Mouse (Mus musculus): ENCODE results near the gene Il34.
"Not testable (repeated sequence)": the region's sequence is repeated elsewhere in the genome, so short reads cannot be mapped to it uniquely, and the experiment has no call there.

Gene Il34

DNA sequence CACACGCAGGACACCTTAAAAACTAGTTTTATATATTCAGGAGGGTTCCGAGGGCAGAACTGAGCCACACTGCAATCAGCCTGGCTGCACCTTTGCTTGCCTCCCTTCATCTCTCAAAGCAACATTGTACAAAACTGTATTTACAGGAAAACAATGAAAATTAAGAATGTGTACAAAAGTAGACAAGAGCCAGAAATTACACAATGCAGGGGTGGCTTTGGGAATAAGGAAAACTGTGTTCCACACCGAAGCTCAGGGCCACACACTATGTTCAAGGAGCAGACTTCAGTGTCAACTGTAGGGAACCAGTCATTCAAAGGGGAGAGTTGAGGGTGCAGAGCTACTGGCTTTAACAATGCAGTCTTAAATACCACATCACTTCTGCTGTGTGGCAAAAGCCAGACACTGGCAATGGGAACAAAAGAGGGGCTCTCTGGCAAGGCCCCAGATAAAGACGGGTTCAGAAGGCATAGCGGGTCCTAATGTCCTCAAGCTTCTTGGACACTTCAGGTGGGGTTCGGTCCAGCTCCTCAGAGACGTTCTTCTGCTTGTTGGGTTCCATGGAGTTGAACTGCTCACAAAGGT lies 4.8 kb upstream of the Il34 start:
- no peak for DNase-seq (ENCODE audit: low spot score)

- DNase-seq (ENCODE audit: low spot score): no peak
Observed at GRCm38 (mm10) chr8:110809831-110810230, 4.1 kb upstream of the Il34 start.

- DNase-seq (ENCODE audit: low spot score): no peak
Observed at GRCm38 (mm10) chr8:110808495-110809472, 3.1 kb upstream of the Il34 start.

DNA sequence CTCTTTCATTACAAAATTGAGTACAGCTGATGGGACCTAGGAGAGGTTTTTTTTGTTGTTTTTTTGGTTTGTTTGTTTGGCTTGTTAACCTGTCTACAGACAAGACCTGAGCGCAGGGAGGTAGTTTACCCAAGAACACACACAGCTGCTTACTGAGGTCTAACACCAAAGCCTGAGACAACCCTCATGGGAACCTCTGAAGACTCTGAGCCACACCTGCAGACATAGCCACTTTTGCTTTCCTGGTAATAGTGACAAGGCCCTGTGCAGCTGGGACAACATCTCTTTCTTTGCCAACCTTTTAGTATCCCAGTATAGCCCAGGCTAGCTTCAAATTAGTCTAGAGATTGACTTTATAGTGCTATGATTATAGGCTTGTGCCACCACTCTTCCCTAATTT lies 422 bp upstream of the Il34 start:
- DNase-seq (ENCODE audit: low spot score): no peak

DNA sequence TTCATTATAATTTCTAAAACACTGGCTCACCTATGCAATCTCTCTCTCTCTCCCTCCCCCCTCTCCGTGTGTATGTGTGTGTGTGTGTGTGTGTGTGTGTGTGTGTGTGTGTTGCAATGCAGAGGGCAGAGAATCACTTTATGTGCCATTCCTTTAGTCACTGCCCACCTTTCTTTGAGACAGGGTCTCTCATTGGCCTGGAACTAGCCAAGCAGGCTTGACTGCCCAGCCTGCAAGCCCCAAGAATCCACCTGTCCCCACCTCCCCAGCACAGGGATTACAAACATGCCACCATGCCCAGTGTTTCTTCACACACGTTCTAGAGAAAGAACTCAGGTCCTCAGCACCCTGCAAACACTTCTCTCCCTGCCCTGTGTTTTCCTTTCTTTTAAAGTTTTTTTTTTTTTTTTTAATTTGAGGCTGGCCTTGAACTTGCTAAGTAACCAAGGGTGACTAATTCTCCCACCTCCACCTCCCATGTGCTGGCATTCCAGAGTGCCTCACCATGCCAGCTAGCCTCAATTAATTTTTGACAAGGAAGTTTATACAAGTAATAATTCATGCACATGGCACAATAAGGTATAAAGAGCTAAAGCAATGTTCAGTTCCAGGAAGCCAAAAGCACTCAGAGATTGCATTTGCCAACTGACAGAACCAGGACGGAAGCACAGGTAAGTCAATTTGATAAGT lies 754 bp downstream of the Il34 start:
- DNase-seq (ENCODE audit: low spot score): no peak

DNA sequence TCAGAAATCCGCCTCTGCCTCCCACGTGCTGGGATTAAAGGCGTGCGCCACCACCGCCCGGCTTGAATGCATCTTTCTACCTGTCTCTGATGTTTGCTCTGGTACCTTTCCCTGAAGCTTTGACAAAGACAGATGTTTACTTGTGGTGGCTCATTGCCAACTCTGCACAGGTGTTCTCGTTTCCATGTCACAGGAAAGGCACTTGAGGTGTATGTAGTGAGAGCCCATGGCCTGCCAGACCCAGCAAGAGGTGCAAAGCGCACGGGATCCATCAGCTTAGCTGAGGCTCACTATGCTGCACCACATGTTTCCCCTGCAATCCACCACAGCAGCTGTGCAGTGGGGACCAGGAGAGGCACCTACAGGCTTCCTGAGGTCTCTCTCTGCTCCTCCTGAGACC lies 1.9 kb downstream of the Il34 start:
- DNase-seq (ENCODE audit: low spot score): no peak

- no peak for DNase-seq (ENCODE audit: low spot score)
Observed at GRCm38 (mm10) chr8:110802988-110803387, 2.7 kb downstream of the Il34 start.

- DNase-seq (ENCODE audit: low spot score): no peak
Observed at GRCm38 (mm10) chr8:110797086-110797485, 8.6 kb downstream of the Il34 start.

DNA sequence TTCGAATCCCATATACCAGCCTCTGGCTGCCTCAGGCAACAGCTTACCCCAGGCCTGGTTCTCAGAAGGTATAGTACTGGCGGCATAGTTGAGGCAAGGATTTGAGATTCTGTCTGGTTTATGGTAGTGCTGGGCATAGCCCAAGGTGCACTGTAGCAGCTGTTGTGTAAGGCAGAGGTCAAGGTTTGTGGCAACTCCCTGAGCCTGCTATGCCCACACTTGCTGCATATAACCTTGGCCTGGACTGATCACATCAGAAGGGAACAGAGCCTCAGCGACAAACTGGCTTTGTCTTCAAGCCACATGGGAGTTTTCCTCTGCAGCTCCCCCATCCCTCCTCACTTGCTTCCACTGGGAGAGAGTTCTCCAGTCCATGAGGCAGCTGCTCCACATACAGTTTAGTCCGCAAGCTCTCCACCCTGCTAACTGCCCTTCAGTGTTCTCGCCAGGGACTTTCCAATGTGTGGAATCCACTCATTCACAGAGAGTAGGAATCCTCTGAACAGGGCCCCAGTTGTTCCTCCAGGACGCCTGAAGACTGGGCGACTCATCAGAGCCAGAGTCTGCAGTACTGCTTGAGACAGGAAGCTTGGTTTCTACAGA lies 11.3 kb downstream of the Il34 start:
- DNase-seq (ENCODE audit: low spot score): no peak

- no peak for DNase-seq (ENCODE audit: low spot score)
Observed at GRCm38 (mm10) chr8:110793936-110794335, 11.8 kb downstream of the Il34 start.

DNA sequence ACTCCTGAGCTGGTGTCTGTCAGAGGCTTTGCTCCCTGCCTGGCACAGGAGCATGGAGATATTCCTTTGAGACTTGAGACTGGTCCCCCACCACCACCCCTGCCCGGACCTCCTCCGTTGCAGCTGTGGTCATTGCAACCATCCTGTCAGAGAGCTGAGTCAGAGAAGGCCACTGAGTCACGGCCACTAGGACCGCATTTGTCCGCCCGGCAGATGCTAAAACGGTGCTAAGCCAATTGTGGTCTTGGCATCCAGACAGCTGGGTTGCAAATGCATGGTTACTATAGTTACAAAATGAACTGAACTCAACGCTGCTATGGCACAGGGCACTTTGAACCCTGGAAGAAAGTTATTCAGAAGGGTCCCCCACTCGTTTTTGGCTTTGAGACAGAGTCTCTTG lies 12.2 kb downstream of the Il34 start:
- DNase-seq (ENCODE audit: low spot score): no peak

- no peak for DNase-seq (ENCODE audit: low spot score)
Observed at GRCm38 (mm10) chr8:110792574-110793200, 13.0 kb downstream of the Il34 start.

- DNase-seq (ENCODE audit: low spot score): no peak
Observed at GRCm38 (mm10) chr8:110791164-110791563, 14.6 kb downstream of the Il34 start.

GRCm38 (mm10) chr8:110790270-110790669 lies 15.5 kb downstream of the Il34 start:
- DNase-seq (ENCODE audit: low spot score): no peak

DNA sequence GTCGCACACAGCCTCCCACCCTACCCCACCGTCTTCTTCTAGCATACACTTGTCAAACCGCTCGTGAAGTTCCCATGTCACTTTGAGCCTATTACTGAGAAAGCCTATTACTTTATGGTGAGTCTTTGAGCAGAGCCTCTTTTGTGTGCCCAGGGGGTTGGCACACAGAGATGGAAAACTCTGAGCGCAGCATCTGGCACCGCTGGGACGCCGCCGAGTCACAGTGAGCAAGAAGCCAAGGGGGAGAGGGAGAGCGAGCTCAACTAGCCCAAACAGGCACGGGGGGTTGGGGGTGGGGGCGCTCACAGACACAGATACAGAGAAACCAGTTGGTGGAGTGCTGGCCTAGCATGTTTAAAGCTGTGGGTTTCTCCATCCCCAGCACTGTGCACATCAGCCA lies 16.2 kb downstream of the Il34 start:
- no peak for DNase-seq (ENCODE audit: low spot score)

DNA sequence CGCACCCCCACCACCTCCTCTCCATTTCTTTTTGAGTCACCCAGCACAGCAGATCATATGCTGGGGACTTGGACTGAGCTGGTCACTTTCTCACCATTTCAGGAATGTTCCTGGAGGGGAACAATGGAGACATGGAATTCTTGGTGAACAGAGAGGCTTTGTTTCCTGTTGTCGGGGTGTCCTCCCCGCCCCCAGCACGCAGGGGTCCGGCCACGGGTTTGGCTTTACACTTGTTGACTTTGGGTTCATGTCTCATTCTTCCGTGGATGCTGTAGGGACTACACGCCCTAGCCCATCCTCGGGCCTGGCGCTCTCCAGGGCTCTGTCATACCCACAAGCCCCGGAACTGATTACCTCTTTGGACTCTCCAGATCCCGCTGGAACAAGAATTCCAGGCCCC lies 16.7 kb downstream of the Il34 start:
- no peak for DNase-seq (ENCODE audit: low spot score)

DNA sequence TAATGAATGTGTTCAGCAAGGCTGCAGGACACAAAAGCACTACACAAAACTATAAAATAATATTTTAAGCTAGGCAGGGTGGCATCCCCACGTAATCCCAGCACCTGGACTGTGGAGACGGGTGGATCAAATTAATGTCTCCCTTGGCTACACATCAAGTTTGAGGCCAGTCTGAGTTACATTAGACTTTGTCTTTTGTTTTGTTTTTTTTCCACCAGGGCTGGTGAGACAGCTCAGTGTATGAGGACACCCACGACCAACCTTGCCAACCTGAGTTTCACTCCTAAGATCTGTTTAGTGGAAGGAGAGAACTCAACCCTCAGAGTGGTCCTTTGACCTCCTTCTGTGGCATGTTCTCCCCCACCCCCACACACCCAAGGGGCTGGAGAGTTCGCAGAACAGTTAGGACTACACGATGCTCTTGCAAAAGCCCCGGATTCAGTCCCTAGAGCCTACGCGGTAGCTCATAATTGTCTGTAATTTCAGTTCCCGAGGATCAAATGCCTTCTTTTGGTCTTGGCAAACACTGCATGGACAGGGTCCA lies 18.2 kb downstream of the Il34 start:
- DNase-seq (ENCODE audit: low spot score): no peak

- DNase-seq (ENCODE audit: low spot score): no peak
Observed at GRCm38 (mm10) chr8:110786934-110787333, 18.8 kb downstream of the Il34 start.

- DNase-seq (ENCODE audit: low spot score): not testable (repeated sequence)
Observed at GRCm38 (mm10) chr8:110786501-110786900, 19.2 kb downstream of the Il34 start.

DNA sequence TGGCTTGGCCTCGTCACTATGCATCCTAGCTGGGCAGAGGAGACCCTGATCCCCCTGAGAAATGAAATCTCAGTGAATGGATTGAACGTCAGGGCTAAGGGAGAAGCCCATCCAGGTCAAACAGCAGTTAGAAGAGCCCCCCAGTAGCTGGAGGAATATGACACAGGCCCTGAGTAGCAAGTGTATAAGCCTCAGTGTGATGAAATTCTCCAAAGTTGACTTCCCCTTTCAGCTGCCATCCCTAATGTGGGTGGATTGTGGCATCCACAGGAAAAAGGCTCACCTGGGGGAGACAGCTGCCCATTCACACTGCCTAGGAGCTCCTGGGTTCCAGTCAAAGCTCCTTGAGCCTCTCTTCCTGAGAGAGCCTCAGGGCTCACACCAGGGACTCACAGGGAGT lies 20.4 kb downstream of the Il34 start:
- DNase-seq (ENCODE audit: low spot score): no peak

DNA sequence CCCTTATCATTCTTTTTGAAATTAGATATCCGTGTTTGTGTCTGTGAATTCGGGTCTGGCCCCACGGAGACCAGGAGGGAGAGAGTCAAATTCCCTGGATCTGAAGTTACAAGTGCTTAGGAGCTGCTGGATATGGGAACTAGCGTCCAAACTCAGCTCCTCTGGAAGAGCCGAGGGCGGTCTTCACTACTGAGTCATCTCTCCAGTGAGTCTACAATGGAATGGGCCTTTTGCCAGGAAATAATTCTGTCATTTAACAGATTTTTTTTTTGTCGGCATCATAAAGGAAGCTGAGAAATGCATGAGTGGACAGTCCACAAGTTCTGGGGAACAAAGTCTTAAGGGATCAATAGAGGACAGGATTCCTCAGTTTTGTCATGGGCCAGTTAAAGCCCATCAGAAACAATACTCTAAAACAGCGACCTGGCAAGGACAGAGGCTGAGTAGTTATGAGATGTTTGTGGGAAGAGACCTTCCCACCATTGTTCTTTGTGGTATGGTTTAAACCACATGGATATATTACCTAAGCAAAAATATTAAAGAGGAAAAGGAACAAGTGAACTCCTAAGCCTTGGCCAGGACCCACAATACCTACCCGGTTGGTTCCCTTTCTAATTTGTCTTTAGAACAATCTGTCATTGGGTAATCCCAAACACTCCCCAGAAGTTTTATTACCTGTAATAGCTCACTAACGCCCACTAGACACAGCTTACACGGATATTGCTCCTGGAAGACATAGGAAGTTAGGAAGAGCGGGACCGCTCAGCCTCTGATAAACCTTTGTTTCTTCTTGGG lies 25.6 kb downstream of the Il34 start:
- no peak for DNase-seq (ENCODE audit: low spot score)
